Mouse (Mus musculus) splenic B cell, adult 2 months (primary cell): ENCODE results near the gene Usp20.
"Not testable (repeated sequence)": the region's sequence is repeated elsewhere in the genome, so short reads cannot be mapped to it uniquely, and the experiment has no call there.

ENCODE experiments used
- DNase-seq: peaks from one replicate; pipeline ENCODE4 v3.0.0-alpha.2; 2011; ENCODE audit warnings: low read depth, low spot score
- H3K27me3 ChIP-seq: 2 replicates; pipeline ENCODE4 v1.6.1; 2012; ENCODE audit warnings: mild to moderate bottlenecking, low read length, moderate library complexity, mixed read lengths; ENCODE audit not compliant: control insufficient read depth, poor library complexity, insufficient read depth, severe bottlenecking
- H3K36me3 ChIP-seq: 2 replicates; pipeline ENCODE4 v1.6.1; 2012; ENCODE audit warnings: mild to moderate bottlenecking, low read length, moderate library complexity, mixed read lengths; ENCODE audit not compliant: control insufficient read depth, poor library complexity, insufficient read depth, severe bottlenecking

Usp20 gene

GRCm38 (mm10) chr2:30981790-30982513 lies at the start of gene Usp20, which contains the start of gene BC005624:
Gene Usp20 (plus strand): TSS chr2:30982279.
Gene BC005624 (minus strand): TSS chr2:30982201.
- DNase-seq: peak; percentile 100
- no peaks in the 10 kb centered on the region for H3K27me3 ChIP-seq
- peaks cover 5% of the 10 kb centered on the region for H3K36me3 ChIP-seq

- no peak for DNase-seq
- no peaks in the 10 kb centered on the region for H3K27me3 ChIP-seq
These were observed 49.0 kb upstream of the Usp20 start for GRCm38 (mm10) chr2:30933032-30933431.

GRCm38 (mm10) chr2:30933917-30934450 lies 48.1 kb upstream of the Usp20 start:
- no peaks in the 10 kb centered on the region for H3K27me3 ChIP-seq
- peak; percentile 83 for DNase-seq

More at GRCm38 (mm10) chr2:30933032-30933431, 49.0 kb upstream of the Usp20 start:
- H3K36me3 ChIP-seq: peaks cover 2% of the 10 kb centered on the region; the same call in 1 of the 2 replicates

GRCm38 (mm10) chr2:30936808-30937207 lies 45.3 kb upstream of the Usp20 start:
- DNase-seq: no peak
- H3K36me3 ChIP-seq: peaks cover 2% of the 10 kb centered on the region; the same call in 1 of the 2 replicates

More at GRCm38 (mm10) chr2:30933917-30934450, 48.1 kb upstream of the Usp20 start:
- peaks cover 2% of the 10 kb centered on the region; the same call in 1 of the 2 replicates for H3K36me3 ChIP-seq

GRCm38 (mm10) chr2:30937731-30938130 lies 44.3 kb upstream of the Usp20 start:
- no peak for DNase-seq
- H3K27me3 ChIP-seq: no peaks in the 10 kb centered on the region
- peaks cover 2% of the 10 kb centered on the region; the same call in 1 of the 2 replicates for H3K36me3 ChIP-seq

More at GRCm38 (mm10) chr2:30936808-30937207, 45.3 kb upstream of the Usp20 start:
- no peaks in the 10 kb centered on the region for H3K27me3 ChIP-seq

GRCm38 (mm10) chr2:30938574-30938991 lies 43.5 kb upstream of the Usp20 start:
- DNase-seq: no peak
- H3K36me3 ChIP-seq: peaks cover 2% of the 10 kb centered on the region; the same call in 1 of the 2 replicates

GRCm38 (mm10) chr2:30941586-30941985 lies 40.5 kb upstream of the Usp20 start:
- Histone ChIP-seq H3K27me3 (no peaks in the 10 kb centered on the region), H3K36me3 (no peaks in the 10 kb centered on the region)
- DNase-seq: no peak

More at GRCm38 (mm10) chr2:30938574-30938991, 43.5 kb upstream of the Usp20 start:
- H3K27me3 ChIP-seq: no peaks in the 10 kb centered on the region

- H3K36me3 ChIP-seq, H3K27me3 ChIP-seq: not testable (repeated sequence)
- peak; percentile 44 for DNase-seq
These were observed 40.0 kb upstream of the Usp20 start for GRCm38 (mm10) chr2:30942116-30942515.

- H3K36me3 ChIP-seq: no peaks in the 10 kb centered on the region
- peak; percentile 86 for DNase-seq
- no peaks in the 10 kb centered on the region for H3K27me3 ChIP-seq
These were observed 39.5 kb upstream of the Usp20 start for GRCm38 (mm10) chr2:30942603-30943011.

- Histone ChIP-seq H3K36me3 (no peaks in the 10 kb centered on the region; the same call in 1 of the 2 replicates), H3K27me3 (no peaks in the 10 kb centered on the region)
- DNase-seq: no peak
These were observed 29.6 kb upstream of the Usp20 start for GRCm38 (mm10) chr2:30952457-30952823.

GRCm38 (mm10) chr2:30952824-30953490 lies 29.1 kb upstream of the Usp20 start, which contains the start of gene Tor1b:
Gene Tor1b (plus strand): TSS chr2:30952959.
- Histone ChIP-seq H3K36me3 (no peaks in the 10 kb centered on the region; the same call in 1 of the 2 replicates), H3K27me3 (no peaks in the 10 kb centered on the region)
- peak; percentile 87 for DNase-seq

GRCm38 (mm10) chr2:30954797-30955196 lies 27.3 kb upstream of the Usp20 start:
- peak; percentile 30 for DNase-seq
- no peaks in the 10 kb centered on the region for H3K27me3 ChIP-seq

GRCm38 (mm10) chr2:30957511-30957910 lies 24.6 kb upstream of the Usp20 start:
- no peak for DNase-seq
- Histone ChIP-seq H3K36me3 (peaks cover 6% of the 10 kb centered on the region), H3K27me3 (no peaks in the 10 kb centered on the region)

More at GRCm38 (mm10) chr2:30954797-30955196, 27.3 kb upstream of the Usp20 start:
- peaks cover 1% of the 10 kb centered on the region for H3K36me3 ChIP-seq

- DNase-seq: no peak
- Histone ChIP-seq H3K27me3 (no peaks in the 10 kb centered on the region), H3K36me3 (peaks cover 6% of the 10 kb centered on the region)
These were observed 23.4 kb upstream of the Usp20 start for GRCm38 (mm10) chr2:30958726-30959125.

- no peaks in the 10 kb centered on the region for H3K27me3 ChIP-seq
- H3K36me3 ChIP-seq: peaks cover 6% of the 10 kb centered on the region
- DNase-seq: no peak
These were observed 22.2 kb upstream of the Usp20 start for GRCm38 (mm10) chr2:30959856-30960255.
